Mouse (Mus musculus): ENCODE data around the gene Taok3.

- no peak for TF ChIP-seq CTCF (IDR thresholded peaks at IDR 0.05)
- TF ChIP-seq POLR2A (IDR thresholded peaks at IDR 0.05; ENCODE audit: insufficient read depth, low read depth, low read length), result no peak
Measured at GRCm38 (mm10) chr5:117192061-117192460, 72.1 kb downstream of the Taok3 start.
